Mouse (Mus musculus) small intestine, adult 10 weeks (tissue): ENCODE data around the gene Vmn1r135. TPM values are rescaled to one million over a fixed set of nuclear protein-coding genes. Genes with fewer than 3 reads are reported as not detected.

Source experiments
- polyA plus RNA-seq: library from polyadenylated mRNA; stranded (reverse); fragments of 350-450 nt; fragmentation: Illumina TruSeq; extraction: RNeasy Lipid Tissue Mini Kit (QIAGEN cat#74804); gene quantifications from one replicate; pipeline ENCODE4 v1.2.3, GENCODE M21; 2014; ENCODE audit warnings: low replicate concordance

The Vmn1r135 gene
- polyA plus RNA-seq = not detected

DNA sequence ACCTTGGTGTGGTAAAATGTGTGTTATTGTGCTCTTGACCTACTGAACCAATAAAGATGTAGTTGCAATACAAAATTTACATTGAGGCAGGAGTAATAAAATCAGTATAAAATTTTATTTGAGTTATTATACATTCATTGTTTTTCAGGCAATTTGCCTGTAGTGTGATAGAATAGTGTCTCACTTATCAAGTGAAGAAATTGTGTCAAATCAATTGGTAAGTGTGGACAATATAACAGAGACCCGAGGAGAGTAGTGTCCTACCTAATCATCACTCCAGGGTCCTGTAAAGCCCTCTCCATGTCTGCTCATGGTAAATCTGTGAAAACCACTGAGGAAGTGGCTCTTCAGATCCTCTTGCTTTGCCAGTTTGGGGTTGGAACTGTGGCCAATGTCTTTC is at the start of gene Vmn1r135:
Gene Vmn1r135, plus strand, starts transcription at position 301 of the 400 bp plus-strand sequence.

DNA sequence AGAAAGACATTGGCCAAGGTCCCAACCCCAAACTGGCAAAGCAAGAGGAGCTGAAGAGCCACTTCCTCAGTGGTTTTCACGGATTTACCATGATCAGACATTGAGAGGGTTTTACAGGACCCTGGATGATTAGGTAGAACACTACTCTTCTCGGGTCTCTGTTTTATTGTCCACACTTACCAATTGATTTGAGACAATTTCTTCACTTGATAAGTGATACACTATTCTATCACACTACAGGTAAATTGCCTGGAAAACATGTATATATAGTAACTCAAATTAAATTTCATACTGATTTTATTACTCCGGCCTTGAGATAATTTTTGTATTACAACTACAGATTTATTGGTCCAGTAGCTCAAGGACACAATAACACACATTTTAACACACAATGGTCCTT is 35.5 kb upstream of the Vmn1r135 start, which contains the start of gene Gm4177:
Gene Gm4177, minus strand, starts transcription at position 101 of the 400 bp plus-strand sequence.

DNA sequence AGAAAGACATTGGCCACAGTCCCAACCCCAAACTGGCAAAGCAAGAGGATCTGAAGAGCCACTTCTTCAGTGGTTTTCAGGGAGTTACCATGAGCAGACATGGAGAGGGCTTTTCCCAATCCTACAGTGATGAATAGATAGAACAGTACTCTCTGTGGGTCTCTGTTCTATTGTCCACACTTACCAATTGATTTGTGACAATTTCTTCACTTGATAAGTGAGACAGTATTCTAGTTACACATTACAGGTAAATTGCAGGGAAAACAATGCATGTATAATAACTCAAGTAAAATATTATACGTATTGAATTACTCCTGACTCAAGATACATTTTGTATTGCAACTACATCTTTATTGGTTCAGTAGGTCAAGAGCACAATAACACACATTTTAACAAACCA is 12.0 kb downstream of the Vmn1r135 start, which contains the start of gene Gm5725:
Gene Gm5725, minus strand, starts transcription at position 101 of the 400 bp plus-strand sequence.

Other genes with a start within 250 kb of the Vmn1r135 start
- not detected for gene Vmn1r132, start 218.3 kb upstream of the Vmn1r135 start, polyA plus RNA-seq
- not detected for gene Gm4175, start 70.9 kb upstream of the Vmn1r135 start, polyA plus RNA-seq
- gene Gm4177, start 35.6 kb upstream of the Vmn1r135 start, polyA plus RNA-seq = not detected
- gene Gm5725, start 11.9 kb downstream of the Vmn1r135 start, polyA plus RNA-seq = not detected
- gene Gm5891, start 88.9 kb downstream of the Vmn1r135 start, polyA plus RNA-seq = not detected
- not detected for gene Vmn1r137, start 162.2 kb downstream of the Vmn1r135 start, polyA plus RNA-seq
- gene Vmn1r138, start 196.5 kb downstream of the Vmn1r135 start, polyA plus RNA-seq = not detected
- not detected for gene Gm6176, start 224.0 kb downstream of the Vmn1r135 start, polyA plus RNA-seq
- not detected for gene Vmn1r139, start 236.7 kb downstream of the Vmn1r135 start, polyA plus RNA-seq